Mouse (Mus musculus) frontal cortex, adult 2 months (tissue): ENCODE measurements at regions not wholly inside any gene's neighbourhood (a gene's known extent, or its start where the extent isn't known, plus 50 kb on each side); places are given as distances from the start of the nearest gene placed in this dataset.

Experiments used
- DNase-seq, 2 experiments: peaks; one replicate each; pipeline ENCODE4 v3.0.0; 2022; ENCODE audit warnings: low spot score in 1 of 2; ENCODE audit errors: extremely low spot score in 1 of 2

GRCm38 (mm10) chr12:12820668-12821351 lies 120.9 kb downstream of the Mycn start:
- no peak for DNase-seq

- no peak for DNase-seq
Observed at GRCm38 (mm10) chr12:12819746-12820145, 122.0 kb downstream of the Mycn start.

GRCm38 (mm10) chr12:12814693-12815092 lies 127.0 kb downstream of the Mycn start:
- no peak for DNase-seq

- DNase-seq: no peak
Observed at GRCm38 (mm10) chr12:12812873-12813272, 128.8 kb downstream of the Mycn start.

DNA sequence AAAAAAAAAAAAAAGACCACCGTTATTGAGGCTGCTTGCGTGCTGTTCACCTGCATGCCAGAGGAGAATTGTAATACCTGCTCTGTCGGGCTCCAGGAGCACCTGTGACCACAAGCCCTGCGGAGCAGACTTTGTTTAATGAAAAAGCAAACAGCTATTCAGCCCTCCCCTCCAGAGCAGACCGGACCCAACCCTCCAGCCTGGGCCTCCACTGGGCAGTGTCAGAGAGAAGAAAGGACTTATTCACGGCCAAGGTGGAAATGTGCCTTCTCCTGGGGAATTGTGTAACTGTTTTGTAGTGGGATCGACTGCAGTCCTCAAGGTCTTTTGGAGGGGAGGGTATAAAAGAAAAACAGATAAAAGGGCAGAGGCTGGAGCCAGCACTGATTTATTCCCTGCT lies 130.8 kb downstream of the Mycn start:
- no peak for DNase-seq

- peak; percentile 21 to 59 for DNase-seq
Observed at GRCm38 (mm10) chr12:12810159-12810885, 131.4 kb downstream of the Mycn start.

- peak; percentile 22 to 48 for DNase-seq
Observed at GRCm38 (mm10) chr12:12808120-12808519, 133.6 kb downstream of the Mycn start.

DNA sequence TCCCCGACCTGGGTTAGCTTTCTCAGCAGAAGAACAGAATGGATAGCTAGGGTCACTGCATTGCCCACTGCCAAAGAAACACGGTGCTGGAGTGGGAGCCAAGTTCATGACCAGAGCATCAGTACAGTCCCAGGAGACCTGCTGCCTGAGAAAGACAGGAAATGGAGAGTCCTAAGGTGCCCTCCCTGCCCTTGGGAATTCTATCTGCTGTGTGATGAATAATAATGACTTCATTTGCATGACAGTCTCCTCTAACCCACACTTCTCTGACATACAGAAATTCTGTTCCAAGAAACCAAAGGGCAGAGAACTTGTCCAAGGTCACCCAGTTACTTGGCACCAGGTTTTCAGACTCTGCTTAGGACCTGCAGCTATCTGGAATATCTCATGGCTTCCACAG lies 138.1 kb downstream of the Mycn start:
- DNase-seq: no peak

- no peak for DNase-seq
Observed at GRCm38 (mm10) chr12:12802396-12802795, 139.3 kb downstream of the Mycn start.

DNA sequence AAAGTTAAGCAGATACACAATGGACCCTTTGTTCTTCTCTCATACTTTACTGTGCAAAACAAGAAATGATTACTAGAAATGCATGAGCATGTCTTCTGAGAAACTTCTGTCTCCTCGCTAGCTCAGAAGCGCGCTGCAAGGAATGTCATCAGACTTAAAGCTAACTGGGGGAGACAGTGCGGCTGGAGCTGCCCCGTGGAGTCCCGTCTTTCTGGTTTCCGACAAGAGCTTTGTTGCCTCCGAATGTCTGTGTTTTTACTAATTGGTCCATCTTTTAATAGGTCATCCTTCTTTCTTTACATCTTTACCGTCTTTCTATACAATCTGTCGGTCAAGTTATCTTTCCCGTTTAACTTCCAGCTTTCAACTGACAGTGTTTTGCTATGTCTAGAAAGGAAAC lies 140.0 kb downstream of the Mycn start:
- no peak for DNase-seq

- DNase-seq: no peak
Observed at GRCm38 (mm10) chr12:12800120-12800519, 141.6 kb downstream of the Mycn start.

DNA sequence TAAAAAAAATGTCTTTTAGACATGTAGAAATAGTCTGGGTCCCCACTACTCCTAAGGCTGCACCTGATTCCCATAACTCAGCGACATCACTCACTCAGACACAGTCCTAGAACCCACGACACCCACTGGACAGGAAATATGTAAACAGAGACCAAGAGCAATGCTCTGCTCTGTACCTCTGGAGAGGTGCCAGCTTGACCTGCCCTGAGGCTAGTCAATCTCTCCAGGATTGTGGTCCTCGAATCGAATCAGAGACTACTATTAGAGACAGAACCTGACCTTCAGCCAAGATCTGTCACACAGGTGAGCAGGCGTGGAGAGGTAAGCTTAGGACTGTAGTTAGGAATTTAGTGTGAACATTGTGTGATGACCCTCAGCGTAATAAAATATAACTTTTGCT lies 152.7 kb downstream of the Mycn start:
- no peak for DNase-seq

GRCm38 (mm10) chr12:12788263-12788852 lies 153.4 kb downstream of the Mycn start:
- no peak for DNase-seq

DNA sequence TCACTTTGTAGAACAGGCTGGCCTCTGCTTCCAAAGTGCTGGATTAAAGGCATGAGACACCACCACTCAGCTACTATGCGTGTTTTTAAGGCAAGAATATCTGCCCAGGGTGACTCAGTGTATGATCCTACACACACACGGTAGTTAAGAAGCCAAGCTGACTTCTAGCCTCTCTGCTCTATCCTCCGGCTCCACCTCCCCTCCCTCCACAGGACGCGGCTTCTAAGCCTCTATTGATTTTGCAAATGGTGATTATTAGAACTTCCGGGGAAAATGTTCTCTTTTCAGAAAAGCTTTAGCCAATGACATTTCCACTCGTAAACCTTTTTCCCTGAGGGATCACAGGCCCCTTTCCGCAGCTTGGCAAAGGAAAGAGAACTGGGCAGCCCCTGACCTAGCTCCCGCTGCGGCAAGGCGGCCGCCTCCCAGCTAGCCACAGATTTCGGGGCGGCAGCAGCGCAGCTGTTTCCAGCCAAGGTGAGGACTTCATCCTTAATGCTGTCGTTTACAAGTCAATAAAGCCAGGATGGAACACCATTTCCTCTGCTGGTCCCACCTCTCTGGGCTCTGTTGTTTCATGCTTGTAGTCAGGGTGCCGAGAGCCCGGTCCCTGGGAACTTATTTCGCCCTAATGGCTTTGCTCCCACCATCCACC lies 154.0 kb downstream of the Mycn start:
- no peak for DNase-seq

GRCm38 (mm10) chr12:12787161-12787560 lies 154.6 kb downstream of the Mycn start:
- DNase-seq: no peak

DNA sequence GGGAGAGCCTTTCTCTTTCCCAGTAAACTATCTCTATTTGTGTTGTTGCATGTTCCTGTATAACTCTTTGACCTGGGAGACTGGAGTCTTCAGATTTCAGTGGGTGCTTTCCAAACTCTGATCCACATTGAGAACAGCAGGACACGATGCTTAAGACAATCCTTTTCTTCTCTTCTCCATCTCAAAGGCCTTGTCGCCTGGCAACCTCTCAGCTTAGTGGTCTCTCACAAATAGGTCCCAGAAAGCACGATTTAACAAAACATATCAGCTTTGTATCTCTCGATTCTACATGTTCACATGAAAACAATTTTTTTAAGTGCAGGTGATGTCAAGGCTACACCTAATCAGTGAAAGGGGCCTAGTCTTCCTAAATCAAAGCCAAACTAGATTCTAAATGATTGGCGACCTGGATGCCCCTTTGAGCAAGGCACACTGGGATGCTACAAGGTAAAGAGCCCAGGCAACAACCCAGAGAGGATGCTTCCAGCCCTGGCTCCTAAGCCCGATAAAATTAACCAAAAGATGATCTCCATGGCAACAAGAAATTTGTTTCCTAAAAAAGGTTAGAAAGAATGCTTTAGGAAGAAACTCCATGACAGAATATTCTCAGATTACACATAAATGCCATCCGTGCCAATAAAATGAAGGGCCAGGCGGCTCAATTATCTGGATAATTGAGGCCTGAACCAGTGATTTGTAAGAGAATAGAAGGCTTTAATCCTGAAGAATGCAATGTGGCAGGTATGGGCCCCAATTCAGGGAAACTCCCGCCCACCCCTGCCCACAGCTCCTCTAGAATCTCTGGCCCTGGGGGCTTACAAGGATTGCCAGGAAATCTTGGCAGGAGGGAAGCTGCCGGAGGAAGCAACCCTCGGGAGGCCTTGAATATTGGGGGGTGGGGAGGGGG lies 157.8 kb downstream of the Mycn start:
- peak; percentile 11 to 58 for DNase-seq

DNA sequence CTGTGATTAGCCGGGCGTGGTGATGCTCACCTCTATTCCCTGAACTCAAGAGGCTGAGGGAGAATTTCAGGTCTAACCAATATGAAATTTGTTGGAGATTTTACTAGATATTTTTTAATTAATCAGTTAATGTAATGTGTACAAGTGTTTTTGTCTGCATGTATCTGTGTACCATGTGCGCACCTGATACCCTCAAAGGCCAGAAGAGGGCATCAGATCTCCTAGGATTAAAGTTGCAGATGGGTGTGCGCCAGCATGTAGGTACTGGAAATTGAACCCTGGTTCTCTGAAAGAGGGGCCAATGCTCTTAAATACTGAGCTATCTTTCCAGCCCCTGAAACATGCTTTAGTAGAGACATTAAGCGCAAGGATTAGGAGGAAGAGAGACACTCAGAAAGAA lies 160.2 kb downstream of the Mycn start:
- no peak for DNase-seq

DNA sequence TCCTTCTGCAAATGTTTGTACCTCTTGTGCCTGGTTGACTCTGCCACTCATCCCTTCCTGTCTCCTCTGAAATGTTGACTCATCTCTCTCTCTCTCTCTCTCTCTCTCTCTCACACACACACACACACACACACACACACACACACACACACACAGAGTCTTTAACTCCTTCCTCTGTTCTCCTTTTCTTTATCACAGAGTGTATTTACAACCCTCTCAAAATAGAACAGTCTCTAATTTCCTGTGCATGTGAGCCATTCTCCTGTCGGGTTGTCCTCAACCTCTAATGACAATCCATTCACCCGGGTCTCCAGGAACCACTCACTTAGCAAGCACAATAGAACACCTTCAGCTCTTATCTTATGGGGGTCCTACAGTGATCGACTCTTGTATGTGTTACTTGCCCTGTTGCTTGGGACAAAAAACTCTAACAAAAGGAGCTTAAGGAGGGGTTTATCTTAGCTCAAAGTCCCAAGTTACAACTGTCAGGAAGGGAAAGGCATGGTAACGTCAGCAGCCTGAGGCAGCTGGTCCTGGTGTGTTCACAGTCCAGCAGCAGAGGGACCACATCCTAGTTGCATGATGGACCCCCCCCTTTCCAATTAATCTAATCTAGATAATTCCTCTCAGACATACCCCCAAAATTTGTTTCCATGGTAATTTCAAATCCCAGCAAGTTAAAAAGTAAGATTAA lies 163.0 kb downstream of the Mycn start:
- DNase-seq: no peak

GRCm38 (mm10) chr12:12777422-12777821 lies 164.3 kb downstream of the Mycn start:
- DNase-seq: no peak

DNA sequence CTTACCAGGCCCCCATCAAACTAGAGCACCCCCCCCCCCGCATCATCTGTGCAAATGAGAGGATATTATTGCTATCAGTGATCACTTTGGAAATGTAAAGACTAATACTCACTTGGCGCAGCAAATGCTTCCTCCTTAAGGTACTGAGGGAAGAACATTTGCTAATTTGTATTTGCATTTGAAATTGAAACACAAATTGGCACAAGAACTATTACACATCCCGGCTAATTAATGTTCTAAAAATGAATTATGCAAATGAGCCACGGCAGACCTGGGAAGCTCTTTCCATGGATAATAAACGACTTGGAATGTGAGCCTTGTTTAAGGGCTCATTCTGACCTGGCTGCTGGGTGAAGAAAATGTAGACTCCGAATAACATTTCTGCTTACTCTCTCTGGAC lies 164.9 kb downstream of the Mycn start:
- no peak for DNase-seq
